Mouse (Mus musculus) lung, postnatal 36 days (tissue): Measurements from ENCODE around the gene Cmtm6.

Experiments
- DNase-seq: peaks from one replicate; pipeline ENCODE4 v3.0.0; 2022; ENCODE audit warnings: mixed read lengths

The Cmtm6 gene

DNA sequence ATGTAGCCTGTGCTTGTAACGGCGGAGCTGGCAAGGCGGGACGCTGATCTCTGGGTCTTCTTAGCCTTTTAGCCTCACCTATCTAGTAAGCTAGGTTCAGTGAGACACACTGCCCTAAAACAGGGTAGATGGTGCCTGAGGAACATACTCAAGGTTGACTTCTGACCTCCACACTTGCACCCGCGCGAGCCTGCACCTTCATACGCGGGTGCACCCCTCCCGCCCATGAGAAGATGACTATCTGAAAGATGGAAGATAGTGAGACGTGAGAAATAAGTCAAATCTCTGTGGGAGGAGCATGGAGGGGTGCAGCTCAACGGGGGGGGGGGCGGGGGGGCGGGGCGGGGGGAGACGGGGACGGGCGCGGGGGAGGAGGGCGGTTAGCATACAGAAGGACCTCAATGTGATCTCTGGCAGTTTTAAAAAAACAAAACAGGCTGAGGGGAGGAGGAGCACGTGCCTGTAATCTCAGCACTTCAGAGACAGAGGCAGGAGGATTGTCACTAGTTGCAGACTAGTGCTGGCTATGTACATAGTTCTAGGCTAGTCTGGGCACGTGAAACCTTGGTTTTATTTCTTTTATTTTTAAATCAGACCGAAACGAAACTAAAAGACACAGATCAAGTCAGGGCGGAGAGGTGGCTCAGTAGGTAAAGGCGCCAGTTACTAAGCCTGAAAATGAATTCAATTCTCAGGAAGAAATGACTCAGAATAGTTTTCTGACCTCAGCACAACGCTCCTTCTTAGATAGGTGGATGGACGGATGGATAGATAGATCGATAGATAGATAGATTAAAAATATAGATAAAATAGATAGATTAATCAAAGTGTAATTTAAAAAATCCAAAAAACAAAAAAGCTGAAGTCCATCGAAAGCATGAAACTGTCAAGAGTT lies 758 bp upstream of the Cmtm6 start:
- DNase-seq = peak; percentile 36

DNA sequence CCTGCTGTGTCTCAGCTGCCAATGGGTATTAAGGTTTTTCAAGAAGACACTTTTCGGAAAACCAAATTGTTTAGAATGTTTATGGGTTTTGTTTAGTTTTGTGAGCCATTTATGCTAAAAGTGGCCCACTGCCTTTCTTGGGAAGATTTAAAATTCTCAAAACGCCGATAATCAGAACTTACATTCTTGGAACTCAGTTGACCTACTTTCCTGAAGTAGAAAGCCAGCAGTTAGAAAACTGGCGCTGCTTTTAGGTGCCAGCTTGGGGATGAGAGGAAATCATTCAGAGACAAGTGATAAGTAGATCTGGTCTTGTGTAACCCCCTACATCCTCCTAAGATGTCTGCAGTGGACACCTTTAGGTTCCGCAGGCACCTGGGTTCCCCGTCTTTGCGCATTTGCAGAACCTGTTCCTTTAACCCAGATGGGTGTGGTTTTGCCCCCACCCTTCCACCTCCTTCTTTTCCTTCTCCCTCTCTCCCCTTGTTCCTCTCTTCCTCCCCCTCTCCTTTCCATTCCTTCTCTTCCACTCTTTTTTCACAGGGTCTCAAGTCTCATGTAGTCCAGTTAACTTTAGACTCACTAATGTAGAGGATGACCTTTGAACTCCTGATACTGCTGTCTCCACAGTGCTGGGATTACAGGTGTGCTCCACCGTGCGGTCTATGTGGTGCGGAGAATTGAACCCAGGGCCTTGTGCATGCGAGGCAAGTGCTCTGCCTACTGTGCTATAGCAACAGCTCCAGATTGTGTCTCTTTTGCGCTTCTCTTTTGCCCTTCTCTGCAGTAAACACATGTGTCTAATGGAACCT lies 1.2 kb downstream of the Cmtm6 start:
- DNase-seq = peak; percentile 22

DNA sequence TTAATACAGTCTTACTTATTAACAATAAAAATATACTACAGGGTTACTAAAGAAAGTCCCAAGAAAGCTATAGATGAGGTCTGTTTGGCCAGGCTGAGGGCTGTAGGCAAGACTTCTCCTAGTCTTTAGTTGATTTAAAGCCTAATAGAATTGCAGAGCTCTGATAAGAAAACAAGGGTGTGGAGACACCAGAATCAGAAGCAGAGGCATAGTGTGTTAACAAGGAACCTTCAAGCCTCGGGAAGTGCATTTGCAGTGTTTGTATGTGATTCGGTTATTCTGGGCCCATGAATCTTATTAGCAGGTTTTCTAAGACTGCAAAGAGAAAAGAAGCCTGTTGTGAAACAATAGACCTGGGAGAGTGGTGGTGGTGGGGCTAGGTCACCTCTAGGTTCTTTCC lies 2.3 kb downstream of the Cmtm6 start:
- no peak for DNase-seq

DNA sequence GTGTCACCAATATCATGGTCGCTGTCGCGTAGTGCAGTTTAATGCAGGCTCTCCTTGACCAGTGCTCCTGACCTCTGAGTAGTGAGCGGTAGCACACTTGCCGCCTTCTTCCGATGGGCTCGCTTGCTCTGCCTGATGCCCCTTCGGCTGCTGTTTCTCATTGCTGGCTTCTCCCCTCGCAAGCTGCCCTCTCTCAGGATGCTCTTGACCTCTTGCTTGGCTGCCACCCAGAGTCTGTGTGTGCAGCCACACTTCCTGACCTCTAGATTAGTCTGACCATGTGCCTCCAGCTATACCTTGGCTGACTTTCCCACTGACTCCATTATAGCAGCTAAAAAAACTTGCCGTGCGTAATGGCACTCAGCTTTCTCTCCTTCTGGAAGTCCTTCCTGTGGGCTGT lies 5.5 kb downstream of the Cmtm6 start:
- DNase-seq = peak; percentile 51

DNA sequence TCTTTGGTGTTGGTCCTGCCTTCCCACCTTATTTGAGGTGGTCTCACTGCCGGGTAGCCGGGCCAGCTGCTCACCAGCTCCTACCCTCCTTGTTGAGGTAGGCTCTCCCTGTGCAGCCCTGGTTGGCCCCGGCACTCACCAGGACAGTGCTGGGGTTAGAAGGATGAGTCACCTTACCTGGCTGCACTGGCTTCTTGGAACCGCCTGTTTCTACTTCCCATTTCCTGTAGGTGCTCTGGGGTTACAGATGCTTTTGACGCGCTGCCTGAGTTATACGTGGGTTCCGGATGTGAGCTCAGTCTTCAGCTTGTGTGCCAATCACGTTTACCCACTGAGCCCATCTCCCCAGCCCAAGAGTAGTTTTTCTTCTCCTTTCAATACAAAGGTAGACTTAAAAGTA lies 9.4 kb downstream of the Cmtm6 start:
- DNase-seq = no peak

DNA sequence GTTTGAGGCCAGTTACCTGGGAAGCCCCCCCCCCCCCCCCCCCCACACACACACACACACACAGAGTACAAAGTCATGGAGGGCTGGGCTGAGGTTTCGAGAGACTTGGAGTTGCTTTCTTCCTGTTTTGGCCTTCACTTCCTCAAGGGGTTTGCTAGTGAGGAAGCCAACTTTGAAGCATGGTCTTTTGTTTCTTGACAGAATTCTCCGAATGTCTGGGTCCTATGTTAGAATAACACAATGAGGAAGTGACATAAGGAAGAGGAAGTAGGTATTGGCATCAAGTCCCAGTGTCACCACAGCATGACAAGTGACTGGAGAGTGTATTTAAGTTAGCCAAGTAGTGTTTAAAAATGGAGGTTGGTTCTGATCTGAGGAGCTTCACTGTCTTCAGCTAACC lies 11.8 kb downstream of the Cmtm6 start:
- DNase-seq = peak; percentile 70

DNA sequence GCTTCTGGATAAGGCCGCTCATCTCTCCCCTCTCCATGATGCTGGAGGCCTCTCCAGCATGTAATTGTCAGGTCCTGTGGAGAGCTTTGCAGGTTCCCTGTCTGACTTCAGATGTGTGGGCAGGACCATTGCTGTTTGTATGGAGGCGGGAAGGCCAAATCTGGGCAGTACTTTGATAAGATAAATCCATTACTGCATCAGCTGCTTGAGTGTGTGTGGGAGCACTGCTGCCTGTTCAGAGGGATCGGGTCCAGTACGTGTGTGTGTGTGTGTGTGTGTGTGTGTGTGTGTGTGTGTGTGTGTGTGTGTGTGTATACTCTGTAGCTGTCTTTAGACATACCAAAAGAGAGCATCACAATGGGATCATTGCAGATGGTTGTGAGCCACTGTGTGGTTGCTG lies 14.2 kb downstream of the Cmtm6 start:
- no peak for DNase-seq

DNA sequence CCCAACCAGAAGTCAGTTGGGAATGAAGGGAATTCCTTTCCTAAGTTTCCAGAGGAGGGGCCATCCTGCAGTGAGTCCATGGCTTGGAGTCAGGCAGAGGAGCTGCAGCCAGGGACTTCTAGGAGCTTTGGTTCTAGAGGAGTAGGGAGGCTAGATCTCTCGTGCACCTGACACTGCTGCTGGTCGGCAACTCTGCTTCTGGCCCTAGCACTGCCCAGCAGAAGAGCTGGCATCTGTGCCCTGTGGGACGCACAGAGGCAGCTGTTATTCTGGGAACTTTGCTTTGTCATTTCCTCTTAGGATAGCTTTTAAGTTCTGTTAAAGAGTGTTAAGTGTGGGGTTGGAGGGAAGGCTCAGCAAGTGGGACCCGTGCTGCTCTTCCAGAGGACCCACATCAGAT lies 14.7 kb downstream of the Cmtm6 start:
- no peak for DNase-seq

DNA sequence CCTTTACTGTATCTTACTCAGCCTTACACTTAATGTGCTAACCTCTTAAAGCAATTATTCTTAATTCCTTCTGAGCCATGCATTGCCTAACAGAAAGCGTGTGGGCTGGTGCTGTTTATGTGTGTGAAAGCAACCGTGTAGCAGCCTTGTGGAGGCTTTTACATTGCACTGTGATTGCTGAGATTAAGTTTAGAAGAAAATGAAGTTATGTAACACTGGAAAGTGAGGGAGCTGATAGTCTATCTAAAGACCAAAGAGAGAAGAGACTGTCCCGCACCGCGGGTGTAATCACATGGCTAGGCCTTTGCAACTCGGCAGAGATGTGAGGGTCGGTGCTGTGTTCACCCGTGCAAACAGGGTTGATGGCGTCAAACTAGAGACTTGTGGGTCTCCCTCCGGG lies 16.1 kb downstream of the Cmtm6 start:
- no peak for DNase-seq

DNA sequence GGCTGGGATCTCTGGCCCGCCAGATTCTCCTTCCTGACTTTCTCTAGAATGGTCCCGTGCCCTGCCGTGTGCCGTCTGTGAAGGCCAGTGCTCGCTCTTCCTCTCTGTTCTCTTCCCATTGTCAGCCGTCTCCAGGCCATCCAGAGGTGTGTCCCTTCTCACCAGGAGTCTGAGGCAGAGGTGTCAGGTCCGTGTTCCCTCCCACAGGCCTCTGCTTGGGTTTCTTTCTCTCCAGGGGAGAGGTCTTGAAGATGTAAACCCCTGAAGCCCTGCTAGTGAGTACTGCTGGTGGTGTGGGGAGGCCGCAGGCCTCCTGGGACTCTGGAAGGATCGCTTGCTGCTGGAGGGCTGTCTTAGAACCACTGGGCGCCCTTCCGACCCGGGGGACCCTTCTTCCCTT lies 16.6 kb downstream of the Cmtm6 start:
- no peak for DNase-seq

DNA sequence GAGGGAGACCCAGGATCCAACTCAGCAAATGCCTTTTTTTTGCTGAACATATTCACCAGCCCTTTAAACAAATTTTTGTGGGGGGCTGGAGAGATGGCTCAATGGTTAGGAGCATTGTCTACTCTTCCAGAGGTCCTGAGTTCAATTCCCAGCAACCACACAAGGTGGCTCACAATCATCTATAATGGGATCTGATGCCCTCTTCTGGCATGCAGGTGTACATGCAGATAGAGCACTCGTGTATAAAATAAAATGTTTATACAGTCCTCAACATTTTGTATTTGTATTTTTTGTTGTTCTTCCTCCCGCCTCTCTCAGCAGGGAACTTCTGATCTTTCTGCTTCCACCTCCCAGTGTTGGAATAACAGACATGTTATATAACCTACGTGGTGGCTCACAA lies 20.7 kb downstream of the Cmtm6 start:
- DNase-seq = no peak

DNA sequence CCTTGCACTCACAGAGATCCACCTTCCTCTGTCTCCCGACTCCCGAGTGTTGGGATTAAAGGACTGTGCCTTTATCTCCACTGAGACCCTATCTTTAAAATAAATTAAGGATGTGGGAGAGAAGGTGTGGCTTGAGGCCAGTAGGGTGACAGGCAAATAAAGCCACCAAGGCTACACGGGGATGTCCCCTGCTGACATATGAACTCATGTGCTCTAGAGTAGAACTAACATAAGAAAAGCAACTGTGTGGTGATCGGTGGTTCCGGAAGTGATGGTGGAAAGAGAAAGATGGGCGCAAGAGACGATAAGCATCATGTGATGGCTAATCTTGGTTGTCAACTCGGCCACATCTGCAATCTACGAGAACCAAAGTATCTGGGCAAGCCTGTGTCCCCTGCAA lies 21.4 kb downstream of the Cmtm6 start:
- DNase-seq = peak; percentile 27

DNA sequence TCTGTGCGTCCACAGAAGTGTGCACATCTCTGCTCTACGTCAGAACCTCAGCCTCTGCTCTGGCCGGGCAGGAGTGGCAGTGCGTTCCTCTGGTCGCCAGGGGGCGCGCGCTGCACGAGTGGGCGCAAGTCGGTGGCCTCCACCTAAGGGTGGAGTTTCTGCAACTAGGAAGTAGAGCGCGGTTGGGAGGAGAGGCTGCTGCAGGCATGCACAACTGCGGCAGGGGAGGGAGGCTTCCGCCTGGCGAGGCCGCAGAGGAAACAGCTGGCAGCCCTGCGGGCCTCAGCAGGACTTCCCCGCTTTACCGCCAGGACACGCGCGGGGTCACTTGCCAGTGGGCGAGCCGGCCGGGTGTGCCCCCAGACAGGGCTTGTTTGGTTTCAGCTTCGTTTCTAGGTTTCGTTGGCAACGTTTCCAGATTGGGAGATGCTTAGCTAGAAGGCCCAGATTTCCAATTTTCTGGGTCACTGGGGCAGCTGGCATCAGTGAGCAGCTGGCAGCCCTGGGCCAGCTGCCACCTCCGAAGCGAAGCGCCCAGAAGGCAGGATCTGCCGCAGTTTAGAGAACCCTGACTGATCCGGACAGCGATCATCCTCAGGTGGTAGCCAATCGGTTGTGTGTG lies 22.1 kb downstream of the Cmtm6 start:
- peak; percentile 96 for DNase-seq

DNA sequence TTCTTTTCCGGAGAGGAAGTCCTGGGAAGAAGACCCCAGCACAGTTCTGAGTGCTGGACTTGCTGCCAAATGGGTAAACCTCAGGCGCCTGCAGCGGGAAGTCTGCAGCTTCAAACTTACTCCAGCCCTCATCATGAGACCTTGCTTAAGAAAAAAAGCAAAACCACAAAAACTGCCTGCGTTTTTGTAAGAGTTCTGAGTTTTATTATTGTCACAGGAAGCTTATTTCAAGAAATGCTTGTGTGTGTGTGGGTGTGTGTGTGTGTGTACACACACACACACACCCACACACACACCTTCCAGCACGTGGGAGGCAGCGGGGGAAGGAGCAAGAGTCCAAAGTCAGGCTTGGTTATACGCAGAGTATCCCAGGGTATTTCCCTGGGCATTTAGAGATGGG lies 27.4 kb downstream of the Cmtm6 start:
- no peak for DNase-seq

DNA sequence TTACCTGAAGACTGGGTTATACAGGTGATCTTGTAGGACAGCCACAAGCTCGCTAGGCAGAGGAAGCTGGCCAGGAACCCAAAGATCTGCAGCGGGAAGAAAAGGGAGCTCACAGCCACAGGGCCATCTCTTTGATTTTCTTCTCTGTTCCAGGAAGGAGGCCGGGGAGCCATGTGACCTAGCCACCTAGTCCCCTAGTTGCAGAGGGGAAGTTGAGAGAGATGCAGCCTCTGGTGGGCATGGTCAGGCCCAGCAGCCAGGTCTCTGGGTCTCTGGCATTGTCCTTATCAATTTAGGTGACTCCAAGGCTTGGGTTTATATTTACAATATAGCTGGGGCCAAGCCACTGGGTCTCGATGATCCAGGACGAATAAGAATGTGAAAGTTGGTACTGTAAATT lies 27.9 kb downstream of the Cmtm6 start:
- DNase-seq = no peak

DNA sequence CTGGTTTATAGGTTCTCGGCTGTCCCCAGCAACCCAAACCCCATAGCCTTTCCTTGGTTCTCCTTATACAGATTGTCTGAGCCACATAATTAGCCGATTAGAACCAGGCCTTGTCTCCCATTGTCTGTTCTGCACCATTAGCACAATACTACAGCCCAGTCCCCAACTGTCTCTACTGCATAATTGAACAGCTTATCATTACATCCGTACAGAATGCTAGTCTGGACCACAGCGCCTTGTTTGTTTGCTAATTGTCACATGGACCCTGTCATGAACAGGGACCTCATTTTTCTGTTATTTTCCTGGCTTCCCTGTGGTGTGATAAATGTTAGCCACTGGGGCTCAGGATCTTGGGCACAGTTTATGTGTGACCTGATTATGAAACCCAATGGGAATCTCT lies 29.0 kb downstream of the Cmtm6 start:
- no peak for DNase-seq

DNA sequence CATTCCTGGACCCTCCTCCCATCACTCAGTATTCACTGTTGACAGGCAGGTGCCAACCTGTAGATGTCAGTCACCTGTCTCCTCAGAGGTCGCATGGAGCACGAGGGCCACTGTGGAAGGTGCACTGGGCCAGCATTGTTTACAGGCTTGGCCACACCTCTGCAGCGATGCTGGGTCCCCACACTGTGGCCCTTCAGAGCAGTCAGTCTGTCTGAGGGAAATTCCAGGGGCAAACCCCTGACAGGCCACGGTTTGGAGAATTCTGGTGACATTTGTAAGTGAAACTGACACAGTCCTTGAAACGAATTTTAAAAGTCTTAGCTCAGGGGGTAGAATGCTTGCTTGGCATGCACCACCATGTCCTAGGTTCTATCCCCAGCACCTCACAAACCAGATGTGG lies 29.4 kb downstream of the Cmtm6 start:
- no peak for DNase-seq

DNA sequence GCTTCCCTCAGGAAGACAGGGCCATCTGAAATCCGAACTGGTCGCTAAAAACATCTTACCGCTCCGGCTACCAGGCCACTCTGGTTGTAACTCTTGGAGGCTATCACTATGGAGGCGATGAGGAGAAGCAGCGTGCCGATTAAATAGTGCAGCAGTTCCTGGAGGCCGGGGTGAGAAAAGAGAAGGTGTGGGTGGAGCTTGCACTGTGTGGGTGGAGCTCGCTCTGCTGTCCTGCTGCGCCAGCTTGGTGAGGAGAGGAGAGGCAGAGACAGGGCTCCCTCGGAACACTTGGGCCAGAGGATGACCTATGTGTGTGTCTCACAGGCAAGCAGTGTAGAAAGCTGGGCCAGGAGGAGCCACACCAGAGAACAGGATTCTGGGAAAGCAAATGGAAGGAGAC lies 30.9 kb downstream of the Cmtm6 start:
- no peak for DNase-seq

DNA sequence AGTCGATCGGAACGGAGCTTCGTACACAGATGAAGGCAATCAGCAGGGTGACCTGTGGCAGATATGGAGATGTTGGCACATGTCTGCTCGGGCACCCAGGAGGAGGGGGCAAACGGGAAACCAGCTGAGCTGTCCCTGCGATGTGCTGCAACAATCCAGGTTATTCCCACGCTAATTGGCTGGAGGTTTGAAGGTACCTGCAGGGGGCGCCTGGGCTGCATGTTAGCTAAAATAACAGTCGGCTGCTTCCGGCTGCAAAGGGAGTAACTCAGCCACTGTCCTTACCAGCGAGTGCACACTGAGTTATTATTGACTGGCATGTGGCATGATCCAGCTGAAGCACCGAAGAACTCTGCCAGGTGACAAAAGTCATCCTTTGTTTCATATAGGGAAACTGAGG lies 32.4 kb downstream of the Cmtm6 start:
- DNase-seq = peak; percentile 62

DNA sequence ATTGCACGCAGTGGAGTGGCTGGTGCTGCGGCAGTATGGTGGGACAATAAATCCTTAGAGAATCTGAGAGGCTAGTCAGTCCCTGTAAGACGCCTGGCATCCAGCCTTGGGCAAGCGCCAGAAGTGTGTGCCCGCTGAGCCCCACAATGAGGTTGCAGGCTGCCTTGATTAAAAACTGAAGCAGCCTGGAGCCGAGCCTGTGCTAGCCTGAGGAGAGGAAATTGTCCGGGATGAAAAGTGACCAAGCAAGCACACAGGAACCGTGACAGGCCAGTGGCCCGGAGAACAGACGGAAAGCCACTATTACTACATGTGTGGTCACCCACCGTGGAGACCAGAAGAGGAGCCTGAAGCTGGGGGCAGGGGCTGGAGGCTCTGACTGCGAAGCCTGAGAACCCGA lies 36.1 kb downstream of the Cmtm6 start:
- no peak for DNase-seq

DNA sequence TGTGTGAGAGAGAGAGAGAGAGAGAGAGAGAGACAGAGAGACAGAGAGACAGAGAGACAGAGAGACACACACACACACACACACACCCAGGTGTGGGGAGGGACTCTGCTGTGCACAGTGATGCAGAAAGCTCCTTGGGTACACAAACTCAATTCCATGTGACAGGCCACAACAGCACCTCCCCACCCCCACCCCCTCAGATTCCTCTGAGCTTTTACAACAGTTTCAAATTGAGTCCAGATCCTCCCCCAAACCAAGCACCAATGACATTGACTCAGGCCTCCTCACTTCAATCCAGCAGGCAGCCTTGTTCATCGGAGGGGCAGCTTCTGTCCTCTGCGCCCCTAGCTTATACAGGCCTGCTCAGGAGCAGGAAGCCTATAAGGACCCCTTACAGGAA lies 36.6 kb downstream of the Cmtm6 start:
- DNase-seq = no peak

DNA sequence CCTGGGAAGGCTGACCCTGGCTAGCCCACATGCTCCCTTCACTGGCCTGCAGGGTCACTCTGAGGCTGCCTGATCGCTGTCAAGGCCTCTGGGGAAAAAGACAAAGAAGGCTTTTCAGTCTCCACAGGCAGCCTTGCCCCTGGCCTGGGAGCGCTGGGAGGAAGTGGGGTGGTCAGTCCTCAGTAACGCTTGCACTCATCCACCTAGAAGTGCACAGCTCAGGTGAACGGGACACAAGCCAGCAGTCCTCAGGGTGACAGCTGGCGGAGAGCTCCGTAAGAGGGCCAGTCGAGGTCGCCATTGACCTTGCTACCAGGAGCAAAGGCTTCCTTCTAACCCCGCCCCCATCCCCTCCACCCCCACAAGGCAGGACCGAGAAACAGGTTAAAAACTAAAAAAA lies 37.1 kb downstream of the Cmtm6 start:
- peak; percentile 52 for DNase-seq

DNA sequence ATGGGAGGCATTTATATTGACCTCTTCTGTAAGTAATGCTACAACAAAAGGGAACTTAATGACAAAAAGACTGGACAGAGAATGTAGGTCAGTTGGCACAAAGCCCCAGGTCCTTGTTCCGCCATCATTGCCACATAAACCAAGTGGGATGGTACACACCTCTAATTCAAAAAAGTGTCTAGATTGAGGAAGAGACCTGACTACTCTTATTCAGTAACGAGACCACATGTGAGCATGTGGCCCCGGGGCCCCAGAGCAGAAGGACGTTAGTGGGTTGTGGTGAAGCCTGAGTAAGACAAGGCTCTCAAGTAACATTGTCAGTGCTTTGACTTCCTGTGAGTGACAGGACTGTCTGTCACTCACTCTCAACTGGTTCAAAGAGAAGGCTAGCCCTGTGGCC lies 39.3 kb downstream of the Cmtm6 start:
- peak; percentile 76 for DNase-seq

DNA sequence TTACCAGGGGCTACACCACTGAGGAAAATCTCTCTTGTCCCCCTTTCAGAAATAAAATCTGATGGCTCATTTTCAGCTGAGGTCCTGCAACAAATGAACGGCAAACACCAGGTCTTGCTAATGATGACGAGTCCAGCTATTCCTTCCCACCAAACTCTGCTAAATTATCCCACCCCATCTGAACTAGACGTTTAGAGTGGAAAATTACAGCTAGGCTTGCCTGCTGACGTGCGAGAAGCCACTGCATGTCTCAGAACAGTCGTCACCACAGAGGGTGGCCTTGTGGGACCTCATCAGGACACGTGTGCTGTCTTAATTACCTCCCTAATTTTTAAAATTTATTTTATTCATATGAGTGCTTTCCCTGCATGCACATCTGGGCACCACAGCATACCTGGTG lies 40.6 kb downstream of the Cmtm6 start:
- no peak for DNase-seq
